Comparison of ENCODE assay signal across 30 mouse cellular contexts in genomic region chr13:41504448-41504847, GRCm38 (mm10).
"Had no signal": no experiment of that assay in that cellular context is flagged by ENCODE, and none has a peak within 500 bp of the region (broad histone marks: within the 10 kb centered on the region; RNA-seq: fewer than 3 reads in every experiment).

No protein-coding gene starts in this region.

- H3K36me3 ChIP-seq: limb, embryonic 10.5 days; limb, embryonic 12.5 days; limb, embryonic 13.5 days; limb, embryonic 15.5 days; liver, embryonic 12.5 days; liver, embryonic 13.5 days; liver, embryonic 15.5 days; lung, embryonic 15.5 days; midbrain, embryonic 10.5 days; midbrain, embryonic 12.5 days; midbrain, embryonic 13.5 days; midbrain, embryonic 15.5 days had no signal

- H3K4me1 ChIP-seq: limb, embryonic 10.5 days; limb, embryonic 12.5 days; limb, embryonic 13.5 days; liver, embryonic 13.5 days; lung, embryonic 15.5 days; midbrain, embryonic 13.5 days; midbrain, embryonic 15.5 days had no signal

- H3K27ac ChIP-seq: left cerebral cortex, adult 2 months; limb, embryonic 10.5 days; limb, embryonic 12.5 days; limb, embryonic 13.5 days; limb, embryonic 15.5 days; liver, embryonic 12.5 days; liver, embryonic 13.5 days; liver, embryonic 14.5 days; liver, embryonic 15.5 days; lung, embryonic 15.5 days; macrophage; midbrain, embryonic 10.5 days; midbrain, embryonic 12.5 days; midbrain, embryonic 13.5 days; midbrain, embryonic 15.5 days had no signal

- DNase-seq: left cerebral cortex, postnatal 4 days; liver; liver, embryonic 13.5 days; liver, postnatal 0 days; lung, adult 18-20 months; lung, adult 2 months; lung, embryonic 14.5 days; lung, postnatal 14 days; lung, postnatal 36 days; lung, postnatal 4 days; midbrain, embryonic 14.5 days had no signal

- ATAC-seq: liver, embryonic 12.5 days; liver, postnatal 0 days; midbrain, embryonic 13.5 days; midbrain, embryonic 15.5 days; midbrain, embryonic 16.5 days had no signal

- H3K27me3 ChIP-seq: limb, embryonic 12.5 days; limb, embryonic 13.5 days; limb, embryonic 15.5 days; liver, embryonic 12.5 days; liver, embryonic 13.5 days; liver, embryonic 15.5 days; lung, embryonic 15.5 days; midbrain, embryonic 12.5 days; midbrain, embryonic 13.5 days; midbrain, embryonic 15.5 days had no signal

- H3K4me3 ChIP-seq: left cerebral cortex, adult 2 months; limb, embryonic 10.5 days; limb, embryonic 12.5 days; limb, embryonic 13.5 days; limb, embryonic 15.5 days; liver, embryonic 12.5 days; liver, embryonic 13.5 days; liver, embryonic 15.5 days; lung, embryonic 15.5 days; megakaryocyte, embryonic 14.5 days; midbrain, embryonic 10.5 days; midbrain, embryonic 12.5 days; midbrain, embryonic 13.5 days; midbrain, embryonic 15.5 days; myocyte had no signal

- H3K9me3 ChIP-seq: limb, embryonic 10.5 days; limb, embryonic 12.5 days; limb, embryonic 13.5 days; limb, embryonic 15.5 days; liver, embryonic 12.5 days; liver, embryonic 13.5 days; liver, embryonic 15.5 days; lung, embryonic 15.5 days; megakaryocyte, embryonic 14.5 days; midbrain, embryonic 10.5 days; midbrain, embryonic 12.5 days; midbrain, embryonic 13.5 days; midbrain, embryonic 15.5 days had no signal

- H3K9ac ChIP-seq: limb, embryonic 12.5 days; limb, embryonic 13.5 days; limb, embryonic 15.5 days; liver, embryonic 12.5 days; liver, embryonic 13.5 days; liver, embryonic 14.5 days; liver, embryonic 15.5 days; liver, postnatal 0 days; lung, embryonic 14.5 days; lung, embryonic 15.5 days; midbrain, embryonic 12.5 days; midbrain, embryonic 13.5 days; midbrain, embryonic 15.5 days had no signal

- H3K4me2 ChIP-seq: limb, embryonic 12.5 days; limb, embryonic 13.5 days; limb, embryonic 15.5 days; liver, embryonic 11.5 days; liver, embryonic 12.5 days; liver, embryonic 13.5 days; liver, embryonic 15.5 days; lung, embryonic 14.5 days; lung, embryonic 15.5 days; midbrain, embryonic 11.5 days; midbrain, embryonic 12.5 days; midbrain, embryonic 13.5 days; midbrain, embryonic 15.5 days had no signal
